Mouse (Mus musculus): ENCODE data around the gene Stat6. TPM values are rescaled to one million over a fixed set of nuclear protein-coding genes. Genes with fewer than 3 reads are reported as not detected.

Gene Stat6
- total and polyA plus RNA-seq, 2 experiments, result 27.7 to 44.7 TPM

- Histone ChIP-seq H3K36me3 (ENCODE audit: control insufficient read depth, insufficient read depth, low read length) (no peaks in the 10 kb centered on the region), H3K79me2 (ENCODE audit: control insufficient read depth, insufficient read depth, low read length) (peaks cover 24% of the 10 kb centered on the region; the same call in 1 of the 2 replicates), H3K27me3 (ENCODE audit: control insufficient read depth, insufficient read depth, low read length) (no peaks in the 10 kb centered on the region), H3K9ac (ENCODE audit: low read depth, low read length) (peak overlapping the region; percentile 58), H3K4me3 (ENCODE audit: insufficient read depth, low read depth, low read length) (no peak overlapping the region), H3K4me1 (ENCODE audit: control insufficient read depth, insufficient read depth, low read length) (peaks cover 40% of the 10 kb centered on the region), H3K27ac (replicated peaks; ENCODE audit: insufficient read depth, low read depth, low read length) (peak overlapping the region; percentile 98)
- TF ChIP-seq POLR2A (IDR thresholded peaks at IDR 0.05; ENCODE audit: extremely low read depth, insufficient read depth, low read length) (no peak), CTCF (IDR thresholded peaks at IDR 0.05; ENCODE audit: low read depth, low read length) (no peak)
- 9% methylated on average over 4 of the region's 4 CpGs for whole genome bisulfite sequencing
- peak; percentile 80 for DNase-seq (ENCODE audit: extremely low read depth, low read depth, low spot score)
These were observed 25.5 kb upstream of the Stat6 start for GRCm38 (mm10) chr10:127617294-127617693.

- TF ChIP-seq POLR2A (IDR thresholded peaks at IDR 0.05; ENCODE audit: extremely low read depth, insufficient read depth, low read length) (no peak), CTCF (IDR thresholded peaks at IDR 0.05; ENCODE audit: low read depth, low read length) (no peak)
- peak overlapping the region; percentile 80 for H3K4me3 ChIP-seq (ENCODE audit: insufficient read depth, low read depth, low read length)
- WGBS, result 8% methylated on average over 6 of the region's 6 CpGs
- H3K79me2 ChIP-seq (ENCODE audit: control insufficient read depth, insufficient read depth, low read length), result peaks cover 24% of the 10 kb centered on the region; the same call in 1 of the 2 replicates
- no peaks in the 10 kb centered on the region for H3K36me3 ChIP-seq (ENCODE audit: control insufficient read depth, insufficient read depth, low read length)
- H3K27ac ChIP-seq (replicated peaks; ENCODE audit: insufficient read depth, low read depth, low read length), result peak overlapping the region; percentile 98
- peak; percentile 58 for DNase-seq (ENCODE audit: extremely low read depth, low read depth, low spot score)
- peak overlapping the region; percentile 97 for H3K9ac ChIP-seq (ENCODE audit: low read depth, low read length)
- no peaks in the 10 kb centered on the region for H3K27me3 ChIP-seq (ENCODE audit: control insufficient read depth, insufficient read depth, low read length)
- H3K4me1 ChIP-seq (ENCODE audit: control insufficient read depth, insufficient read depth, low read length), result peaks cover 32% of the 10 kb centered on the region
These were observed 24.6 kb upstream of the Stat6 start for GRCm38 (mm10) chr10:127618173-127618572.

- TF ChIP-seq POLR2A (IDR thresholded peaks at IDR 0.05; ENCODE audit: extremely low read depth, insufficient read depth, low read length) (0 out of 2 replicates have a peak, but pooled peaks have one; percentile 24), CTCF (IDR thresholded peaks at IDR 0.05; ENCODE audit: low read depth, low read length) (no peak)
- H3K4me1 ChIP-seq (ENCODE audit: control insufficient read depth, insufficient read depth, low read length), result peaks cover 23% of the 10 kb centered on the region
- H3K79me2 ChIP-seq (ENCODE audit: control insufficient read depth, insufficient read depth, low read length), result peaks cover 24% of the 10 kb centered on the region; the same call in 1 of the 2 replicates
- peak overlapping the region; percentile 97 for H3K9ac ChIP-seq (ENCODE audit: low read depth, low read length)
- 5% methylated on average over 8 of the region's 8 CpGs for WGBS
- DNase-seq (ENCODE audit: extremely low read depth, low read depth, low spot score), result peak; percentile 94
- peak overlapping the region; percentile 80 for H3K4me3 ChIP-seq (ENCODE audit: insufficient read depth, low read depth, low read length)
- H3K27ac ChIP-seq (replicated peaks; ENCODE audit: insufficient read depth, low read depth, low read length), result peak overlapping the region; percentile 98
- no peaks in the 10 kb centered on the region for H3K27me3 ChIP-seq (ENCODE audit: control insufficient read depth, insufficient read depth, low read length)
- no peaks in the 10 kb centered on the region for H3K36me3 ChIP-seq (ENCODE audit: control insufficient read depth, insufficient read depth, low read length)
These were observed 23.6 kb upstream of the Stat6 start for GRCm38 (mm10) chr10:127619119-127619721.

- peaks cover 24% of the 10 kb centered on the region; the same call in 1 of the 2 replicates for H3K79me2 ChIP-seq (ENCODE audit: control insufficient read depth, insufficient read depth, low read length)
- 7% methylated on average over 12 of the region's 12 CpGs for WGBS
- H3K4me1 ChIP-seq (ENCODE audit: control insufficient read depth, insufficient read depth, low read length), result peaks cover 22% of the 10 kb centered on the region
- peak; percentile 66 for DNase-seq (ENCODE audit: extremely low read depth, low read depth, low spot score)
- peak overlapping the region; percentile 97 for H3K9ac ChIP-seq (ENCODE audit: low read depth, low read length)
- H3K27me3 ChIP-seq (ENCODE audit: control insufficient read depth, insufficient read depth, low read length), result no peaks in the 10 kb centered on the region
- H3K27ac ChIP-seq (replicated peaks; ENCODE audit: insufficient read depth, low read depth, low read length), result peak overlapping the region; percentile 98
- H3K36me3 ChIP-seq (ENCODE audit: control insufficient read depth, insufficient read depth, low read length), result no peaks in the 10 kb centered on the region
- peak overlapping the region; percentile 80 for H3K4me3 ChIP-seq (ENCODE audit: insufficient read depth, low read depth, low read length)
- no peak for TF ChIP-seq CTCF (IDR thresholded peaks at IDR 0.05; ENCODE audit: low read depth, low read length)
- no peak for TF ChIP-seq POLR2A (IDR thresholded peaks at IDR 0.05; ENCODE audit: extremely low read depth, insufficient read depth, low read length)
These were observed 22.8 kb upstream of the Stat6 start for GRCm38 (mm10) chr10:127619941-127620405.

- peak within 1 kb of the TSS; percentile 100 for H3K27ac ChIP-seq (replicated peaks; ENCODE audit: insufficient read depth, low read depth, low read length)
- peak within 1 kb of the TSS; percentile 80 for H3K4me3 ChIP-seq (ENCODE audit: insufficient read depth, low read depth, low read length)
- H3K79me2 ChIP-seq (ENCODE audit: control insufficient read depth, insufficient read depth, low read length), result peaks cover 20% of the 10 kb centered on the region; the same call in 1 of the 2 replicates
- H3K36me3 ChIP-seq (ENCODE audit: control insufficient read depth, insufficient read depth, low read length), result no peaks in the 10 kb centered on the region
- no peak for DNase-seq (ENCODE audit: extremely low read depth, low read depth, low spot score)
- WGBS, result 3% methylated on average over 23 of the region's 32 CpGs
- TF ChIP-seq POLR2A (IDR thresholded peaks at IDR 0.05; ENCODE audit: extremely low read depth, insufficient read depth, low read length) (peak; percentile 56; the same call in 1 of the 2 replicates), CTCF (IDR thresholded peaks at IDR 0.05; ENCODE audit: low read depth, low read length) (no peak)
- H3K27me3 ChIP-seq (ENCODE audit: control insufficient read depth, insufficient read depth, low read length), result no peaks in the 10 kb centered on the region
- peaks cover 16% of the 10 kb centered on the region for H3K4me1 ChIP-seq (ENCODE audit: control insufficient read depth, insufficient read depth, low read length)
- H3K9ac ChIP-seq (ENCODE audit: low read depth, low read length), result peak within 1 kb of the TSS; percentile 97
These were observed 22.2 kb upstream of the Stat6 start, which contains the start of gene Lrp1 for GRCm38 (mm10) chr10:127620406-127621190. TSS of gene Lrp1 (minus strand) at chr10:127621148.
